27 mouse cellular contexts compared by ENCODE assay signal in the genomic region with DNA sequence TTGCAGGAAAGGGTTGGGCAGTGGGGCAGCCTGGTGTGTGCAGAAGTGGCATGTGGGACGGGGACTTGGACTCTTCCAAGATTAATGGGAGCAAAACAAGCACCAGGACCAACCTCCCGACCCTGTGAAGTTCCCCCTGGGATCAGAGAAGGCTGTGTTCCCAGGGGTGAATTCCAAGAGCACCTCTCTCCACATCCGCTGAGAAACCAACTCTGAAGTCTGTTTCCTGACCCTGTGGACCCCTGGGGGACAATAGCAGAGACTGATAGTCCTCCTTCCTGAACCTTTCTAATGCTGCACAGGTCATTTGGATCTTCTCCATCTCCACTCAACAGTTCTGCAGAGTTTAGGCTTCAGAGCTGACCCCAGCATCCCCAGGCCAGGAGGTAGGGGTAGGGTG. TPM values are rescaled to one million over a fixed set of nuclear protein-coding genes. Genes with fewer than 3 reads are reported as not detected.
A peak's percentile ranks its signal among the peaks of the same experiment; 100 is the strongest.
DNase-seq lines count a peak whose midpoint lies in the region; ATAC-seq and TF ChIP-seq lines count a peak whose summit lies in the region.
"Had no signal": no experiment of that assay in that cellular context is flagged by ENCODE, and none has a peak within 500 bp of the region (broad histone marks: within the 10 kb centered on the region; RNA-seq: fewer than 3 reads in every experiment).

No protein-coding gene starts in this region.

- peak; percentile 53 for DNase-seq in adrenal gland, postnatal 14 days
- no peak for DNase-seq in adrenal gland, postnatal 25 days
- no peak for DNase-seq in lung, postnatal 0 days (ENCODE audit: low spot score)
- no peak for DNase-seq in lung, postnatal 10 days
- peak; percentile 68 for DNase-seq in kidney, postnatal 14 days
- DNase-seq in cerebellum, adult 2 months = no peak
- DNase-seq: cerebellum, adult 18-20 months; cerebellum, postnatal 36 days; embryo, embryonic 11 days; gastrocnemius, postnatal 36 days; heart, postnatal 36 days; lung, postnatal 14 days had no signal

- no peak overlapping the region for H3K4me3 ChIP-seq in lung, postnatal 0 days (ENCODE audit: low read depth, low read length)
- no peak overlapping the region for H3K4me3 ChIP-seq in cerebellum, adult 2 months (replicated peaks; ENCODE audit: insufficient read depth, low read depth, low read length)
- H3K4me3 ChIP-seq: embryonic facial prominence, embryonic 13.5 days; erythroblast, embryonic 14.5 days; forebrain, embryonic 12.5 days; left cerebral cortex, adult 2 months; midbrain, embryonic 12.5 days had no signal

- 0 out of 2 replicates have a peak, but pooled peaks have one; percentile 4 for ATAC-seq in lung, postnatal 0 days
- ATAC-seq in activated CD4-positive, CD25-positive, alpha-beta regulatory T cell, adult 4 months = no peak
- ATAC-seq: inflammation-experienced regulatory T-cells, adult 6 months had no signal

- no peaks in the 10 kb centered on the region for H3K36me3 ChIP-seq in lung, postnatal 0 days (ENCODE audit: insufficient read depth, low read length)
- H3K36me3 ChIP-seq: embryonic facial prominence, embryonic 13.5 days; forebrain, embryonic 12.5 days; midbrain, embryonic 12.5 days had no signal

- WGBS in lung, postnatal 0 days = 31% methylated on average over 3 of the region's 3 CpGs
- WGBS in cerebellum, adult 2 months = 83% methylated on average over 3 of the region's 3 CpGs

- no peak for TF ChIP-seq CTCF in lung, postnatal 0 days (IDR thresholded peaks at IDR 0.05)
- TF ChIP-seq CTCF in cerebellum, adult 2 months (IDR thresholded peaks at IDR 0.05; ENCODE audit: borderline replicate concordance, insufficient read depth, low read depth, low read length) = no peak

- no peaks in the 10 kb centered on the region for H3K9me3 ChIP-seq in lung, postnatal 0 days (ENCODE audit: low read length)
- H3K9me3 ChIP-seq: embryonic facial prominence, embryonic 13.5 days; forebrain, embryonic 12.5 days; midbrain, embryonic 12.5 days had no signal

- H3K27me3 ChIP-seq in lung, postnatal 0 days (replicated peaks; ENCODE audit: insufficient read depth, low read length) = no peaks in the 10 kb centered on the region
- H3K27me3 ChIP-seq in cerebellum, adult 2 months (ENCODE audit: control insufficient read depth, insufficient read depth, low read length) = no peaks in the 10 kb centered on the region
- H3K27me3 ChIP-seq: forebrain, embryonic 12.5 days had no signal

- no peak overlapping the region for H3K9ac ChIP-seq in lung, postnatal 0 days (replicated peaks; ENCODE audit: low read depth)
- H3K9ac ChIP-seq: embryonic facial prominence, embryonic 13.5 days; forebrain, embryonic 12.5 days; hindbrain, embryonic 14.5 days; midbrain, embryonic 12.5 days had no signal

- H3K27ac ChIP-seq in lung, postnatal 0 days (ENCODE audit: low read length) = no peak overlapping the region
- no peak overlapping the region for H3K27ac ChIP-seq in cerebellum, adult 2 months (ENCODE audit: insufficient read depth, low read length)
- H3K27ac ChIP-seq: embryonic facial prominence, embryonic 13.5 days; forebrain, embryonic 12.5 days; hindbrain, embryonic 14.5 days; left cerebral cortex, adult 2 months; midbrain, embryonic 12.5 days had no signal

- TF ChIP-seq POLR2A in cerebellum, adult 2 months (IDR thresholded peaks at IDR 0.05; ENCODE audit: borderline replicate concordance, insufficient read depth, low read length) = no peak

- TF ChIP-seq EP300 in lung, postnatal 0 days (IDR thresholded peaks at IDR 0.05) = no peak

- no peaks in the 10 kb centered on the region for H3K4me1 ChIP-seq in lung, postnatal 0 days (ENCODE audit: insufficient read depth, low read depth, low read length)
- H3K4me1 ChIP-seq in cerebellum, adult 2 months (ENCODE audit: control insufficient read depth, insufficient read depth, low read length) = peaks cover 29% of the 10 kb centered on the region

- H3K4me2 ChIP-seq in lung, postnatal 0 days (replicated peaks; ENCODE audit: low read depth, low read length) = no peak overlapping the region
- H3K4me2 ChIP-seq: embryonic facial prominence, embryonic 13.5 days; forebrain, embryonic 12.5 days; hindbrain, embryonic 14.5 days; midbrain, embryonic 12.5 days had no signal

RNA-seq across cellular contexts. Expression of a gene that starts 10.8 kb away (rescaled TPM):
- 39.9 and 47.4 TPM in 2 replicates for total RNA-seq in adrenal gland, postnatal 14 days (2021)
- total RNA-seq in adrenal gland, postnatal 25 days (2021) = 46.7 and 58.4 TPM in 2 replicates
- polyA plus RNA-seq in lung, postnatal 0 days (2015; fragmentation: Nextera tagmentation; extraction: Ambion mirVana) = 30.1 and 35.4 TPM in 2 replicates
- polyA plus RNA-seq in cerebellum, adult 2 months (2012; rRNA removed) = 235 and 254 TPM in 2 replicates
- polyA plus RNA-seq in activated CD4-positive, CD25-positive, alpha-beta regulatory T cell, adult 4 months (2017; shearing (Covaris generic)) = under 1 TPM in 1 of 2 experiments, not detected in 1; 0.16 TPM

RNA-seq across cellular contexts. Expression of a gene that starts 45.4 kb away (rescaled TPM):
- not detected in 2 replicates for total RNA-seq in adrenal gland, postnatal 14 days (2021)
- total RNA-seq in adrenal gland, postnatal 25 days (2021) = not detected in 2 replicates
- polyA plus RNA-seq in lung, postnatal 0 days (2015; fragmentation: Nextera tagmentation; extraction: Ambion mirVana) = not detected in 2 replicates
- 0.13 and 0.15 TPM in 2 replicates for polyA plus RNA-seq in cerebellum, adult 2 months (2012; rRNA removed)
- polyA plus RNA-seq in activated CD4-positive, CD25-positive, alpha-beta regulatory T cell, adult 4 months (2017; shearing (Covaris generic)) = not detected
- total RNA-seq: ES-E14; gastrocnemius, adult 18-20 months; gastrocnemius, postnatal 36 days; megakaryocyte, adult 5-6 weeks had no signal
- polyA plus RNA-seq: embryonic facial prominence, embryonic 13.5 days; erythroblast, embryonic 14.5 days; forebrain, embryonic 12.5 days; heart, embryonic 14.5 days; hindbrain, embryonic 14.5 days; inflammation-experienced regulatory T-cells, adult 6 months; liver, embryonic 16.5 days; midbrain, embryonic 12.5 days; small intestine, adult 2 months; thymus, postnatal 0 days had no signal

Comparison
In these comparisons a context has a peak if more than half of its experiments do, and no peak if none do; other contexts are left out.
1. DNase-seq: peak in adrenal gland, postnatal 14 days (single experiment) and kidney, postnatal 14 days (single experiment); none in adrenal gland, postnatal 25 days (single experiment), lung, postnatal 0 days (single experiment), lung, postnatal 10 days (single experiment) and cerebellum, adult 2 months (0 of 2).
2. RNA of a gene that starts 10.8 kb away (polyA plus RNA-seq): 235 to 254 TPM in cerebellum, adult 2 months and 30.1 to 35.4 TPM in lung, postnatal 0 days; 0.16 TPM in activated CD4-positive, CD25-positive, alpha-beta regulatory T cell, adult 4 months; every median in the first group is over 10 times any median in the second.